In the genomic region with DNA sequence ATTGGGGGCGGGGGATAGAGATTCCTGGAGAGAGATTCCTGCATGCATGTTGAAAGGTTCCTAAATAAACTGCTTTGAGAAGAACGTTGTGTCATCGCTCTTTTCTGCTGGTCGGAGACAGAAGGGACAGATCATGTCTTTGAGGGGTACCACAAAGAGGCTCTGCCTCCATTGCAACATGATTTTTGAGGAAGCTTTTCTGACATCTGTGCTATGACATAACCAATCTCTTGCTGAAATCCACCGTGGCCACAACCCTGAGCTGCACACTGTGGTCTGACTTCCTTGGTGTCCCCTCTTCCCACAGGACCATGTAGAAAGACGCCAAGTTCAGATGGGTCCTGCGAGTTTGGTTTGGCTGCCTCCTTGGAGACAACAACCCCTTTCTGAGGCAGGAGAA, we compare ENCODE assay signal across 14 mouse cellular contexts. TPM values are rescaled to one million over a fixed set of nuclear protein-coding genes. Genes with fewer than 3 reads are reported as not detected.
"Had no signal": no experiment of that assay in that cellular context is flagged by ENCODE, and none has a peak within 500 bp of the region (broad histone marks: within the 10 kb centered on the region; RNA-seq: fewer than 3 reads in every experiment).

No protein-coding gene starts in this region.

- H3K27ac ChIP-seq: kidney, embryonic 15.5 days; limb, embryonic 12.5 days; midbrain, embryonic 15.5 days had no signal

- ATAC-seq: intestine, embryonic 16.5 days; midbrain, embryonic 15.5 days had no signal

- H3K4me1 ChIP-seq: kidney, embryonic 15.5 days; limb, embryonic 12.5 days; midbrain, embryonic 15.5 days had no signal

- H3K4me2 ChIP-seq: kidney, embryonic 15.5 days; limb, embryonic 12.5 days; midbrain, embryonic 11.5 days; midbrain, embryonic 15.5 days had no signal

- H3K9me3 ChIP-seq: kidney, embryonic 15.5 days; midbrain, embryonic 15.5 days had no signal

- H3K9ac ChIP-seq: kidney, embryonic 15.5 days; limb, embryonic 12.5 days; midbrain, embryonic 15.5 days had no signal

- H3K27me3 ChIP-seq: kidney, embryonic 15.5 days; limb, embryonic 12.5 days; midbrain, embryonic 15.5 days had no signal

- H3K4me3 ChIP-seq: kidney, embryonic 15.5 days; limb, embryonic 12.5 days; megakaryocyte, embryonic 14.5 days; midbrain, embryonic 15.5 days had no signal

- H3K36me3 ChIP-seq: kidney, embryonic 15.5 days; limb, embryonic 12.5 days; midbrain, embryonic 15.5 days had no signal

- DNase-seq: kidney, adult 2 months; kidney, postnatal 14 days; layer of hippocampus, postnatal 36 days; lung, adult 2 months; lung, postnatal 10 days; right cerebral cortex, adult 18-20 months; right cerebral cortex, postnatal 25 days; thymus, postnatal 36 days had no signal

RNA-seq across cellular contexts. Expression of a gene that starts 46.4 kb away (rescaled TPM):
- total RNA-seq: layer of hippocampus, postnatal 36 days had no signal
- polyA plus RNA-seq: lung, adult 2 months had no signal
